Mouse (Mus musculus) adrenal gland, postnatal 25 days (tissue): ENCODE results near the gene Tmem269. TPM values are rescaled to one million over a fixed set of nuclear protein-coding genes. Genes with fewer than 3 reads are reported as not detected.

Experiments used
- DNase-seq: peaks from one replicate; pipeline ENCODE4 v3.0.0; 2021; ENCODE audit warnings: mixed read lengths
- total RNA-seq: library from RNA; stranded (reverse); gene quantifications from 2 replicates; pipeline ENCODE4 v1.2.3, GENCODE M21; 2021

Gene Tmem269
- total RNA-seq, 1 experiment from 2014 or later: not detected

GRCm38 (mm10) chr4:119180133-119180707, 37.8 kb downstream of the Tmem269 start:
- no peak for DNase-seq

- DNase-seq: peak; percentile 24
Measured at GRCm38 (mm10) chr4:119178331-119178730, 39.7 kb downstream of the Tmem269 start.

GRCm38 (mm10) chr4:119177702-119178101, 40.3 kb downstream of the Tmem269 start:
- no peak for DNase-seq

- DNase-seq: peak; percentile 90
Measured at GRCm38 (mm10) chr4:119173851-119174453, 44.1 kb downstream of the Tmem269 start, which contains the start of gene Zfp691. Gene Zfp691 (minus strand): TSS chr4:119174195.

GRCm38 (mm10) chr4:119172919-119173650, 44.9 kb downstream of the Tmem269 start:
- no peak for DNase-seq

GRCm38 (mm10) chr4:119167663-119168062, 50.4 kb downstream of the Tmem269 start:
- peak; percentile 79 for DNase-seq

GRCm38 (mm10) chr4:119167068-119167467, 50.9 kb downstream of the Tmem269 start:
- no peak for DNase-seq

- no peak for DNase-seq
Measured at GRCm38 (mm10) chr4:119165916-119166315, 52.1 kb downstream of the Tmem269 start.

- DNase-seq: no peak
Measured at GRCm38 (mm10) chr4:119162990-119163389, 55.0 kb downstream of the Tmem269 start.

GRCm38 (mm10) chr4:119161358-119161757, 56.7 kb downstream of the Tmem269 start:
- DNase-seq: no peak

GRCm38 (mm10) chr4:119157891-119158290, 60.1 kb downstream of the Tmem269 start:
- DNase-seq: no peak

GRCm38 (mm10) chr4:119157186-119157585, 60.8 kb downstream of the Tmem269 start:
- DNase-seq: peak; percentile 79

Other genes starting within 250 kb of the Tmem269 start
- gene Slc2a1, start 109.5 kb downstream of the Tmem269 start, total RNA-seq: 19.7 and 21.6 TPM in 2 replicates
- 15.3 and 16.6 TPM in 2 replicates for gene Zfp691, start 44.0 kb downstream of the Tmem269 start, total RNA-seq
- 0.30 TPM in 1 of 2 replicates, not detected in the other for gene Ermap, start 28.2 kb downstream of the Tmem269 start, total RNA-seq
- gene Svbp, start 22.9 kb downstream of the Tmem269 start, total RNA-seq: 17.7 and 20.2 TPM in 2 replicates
- gene AU022252, start 14.5 kb upstream of the Tmem269 start, total RNA-seq: 27.9 and 28.1 TPM in 2 replicates
- gene P3h1, start 14.7 kb upstream of the Tmem269 start, total RNA-seq: 29.2 and 30.6 TPM in 2 replicates
- gene Cldn19, start 37.2 kb upstream of the Tmem269 start, total RNA-seq: 0.21 TPM in 1 of 2 replicates, not detected in the other
- 585 and 731 TPM in 2 replicates for gene Ybx1, start 76.4 kb upstream of the Tmem269 start, total RNA-seq
- 14.1 and 26.4 TPM in 2 replicates for gene Ppih, start 102.3 kb upstream of the Tmem269 start, total RNA-seq
- gene Ccdc30, start 197.3 kb upstream of the Tmem269 start, total RNA-seq: 12.5 and 15.9 TPM in 2 replicates
- gene Ppcs, start 204.2 kb upstream of the Tmem269 start, total RNA-seq: 45.9 and 48.6 TPM in 2 replicates
- gene Zmynd12, start 204.6 kb upstream of the Tmem269 start, total RNA-seq: 2.3 and 4.5 TPM in 2 replicates